Mouse (Mus musculus) CH12F3 (cell line): Measurements from ENCODE around the gene Sart3.

Experiments
- in situ Hi-C: fragments of 300-500 bp; cut with MboI; formaldehyde crosslinking; loops from 2 replicates; pipeline ENCODE4 v1.14.3; 2020; ENCODE audit warnings: low sequenced_read_pairs

The Sart3 gene

GRCm38 (mm10) chr5:113771213-113772162 is 822 bp downstream of the Sart3 start:
- in situ Hi-C loops = no loop called here

GRCm38 (mm10) chr5:113768806-113769205 is 3.5 kb downstream of the Sart3 start:
- in situ Hi-C loops = no loop called here

GRCm38 (mm10) chr5:113765641-113766526 is 6.4 kb downstream of the Sart3 start:
- in situ Hi-C loops = no loop called here

- in situ Hi-C loops = no loop called here
Observed at GRCm38 (mm10) chr5:113764426-113764825, 7.9 kb downstream of the Sart3 start.

GRCm38 (mm10) chr5:113761585-113761984 is 10.7 kb downstream of the Sart3 start:
- in situ Hi-C loops = no loop called here

- in situ Hi-C loops = no loop called here
Observed at GRCm38 (mm10) chr5:113755347-113756030, 16.8 kb downstream of the Sart3 start.

GRCm38 (mm10) chr5:113751521-113752157 is 20.7 kb downstream of the Sart3 start:
- in situ Hi-C loops = no loop called here

- in situ Hi-C loops = no loop called here
Observed at GRCm38 (mm10) chr5:113748556-113749331, 23.6 kb downstream of the Sart3 start.

- in situ Hi-C loops = no loop called here
Observed at GRCm38 (mm10) chr5:113747629-113748028, 24.7 kb downstream of the Sart3 start.

- in situ Hi-C loops = no loop called here
Observed at GRCm38 (mm10) chr5:113737607-113738237, 34.6 kb downstream of the Sart3 start.

- in situ Hi-C loops = no loop called here
Observed at GRCm38 (mm10) chr5:113736522-113737164, 35.7 kb downstream of the Sart3 start.

- in situ Hi-C loops = no loop called here
Observed at GRCm38 (mm10) chr5:113736113-113736502, 36.2 kb downstream of the Sart3 start.

- in situ Hi-C loops = no loop called here
Observed at GRCm38 (mm10) chr5:113735345-113736112, 36.8 kb downstream of the Sart3 start, which contains the start of gene Ficd. Ficd (plus strand) TSS chr5:113735803.

- in situ Hi-C loops = no loop called here
Observed at GRCm38 (mm10) chr5:113735023-113735344, 37.3 kb downstream of the Sart3 start.

- in situ Hi-C loops = no loop called here
Observed at GRCm38 (mm10) chr5:113734376-113734775, 37.9 kb downstream of the Sart3 start.

- in situ Hi-C loops = no loop called here
Observed at GRCm38 (mm10) chr5:113732182-113732581, 40.1 kb downstream of the Sart3 start.

GRCm38 (mm10) chr5:113731174-113731573 is 41.1 kb downstream of the Sart3 start:
- in situ Hi-C loops = no loop called here

- in situ Hi-C loops = no loop called here
Observed at GRCm38 (mm10) chr5:113730641-113731121, 41.6 kb downstream of the Sart3 start.
